Mouse (Mus musculus): ENCODE measurements around the gene Brdt.
A peak's percentile ranks its signal among the peaks of the same experiment; 100 is the strongest.

Brdt gene

GRCm38 (mm10) chr5:107330916-107331421, at the start of gene Brdt:
Brdt (plus strand) TSS chr5:107331159.
- DNase-seq (ENCODE audit: low spot score in 2 of 2) = no peak

DNA sequence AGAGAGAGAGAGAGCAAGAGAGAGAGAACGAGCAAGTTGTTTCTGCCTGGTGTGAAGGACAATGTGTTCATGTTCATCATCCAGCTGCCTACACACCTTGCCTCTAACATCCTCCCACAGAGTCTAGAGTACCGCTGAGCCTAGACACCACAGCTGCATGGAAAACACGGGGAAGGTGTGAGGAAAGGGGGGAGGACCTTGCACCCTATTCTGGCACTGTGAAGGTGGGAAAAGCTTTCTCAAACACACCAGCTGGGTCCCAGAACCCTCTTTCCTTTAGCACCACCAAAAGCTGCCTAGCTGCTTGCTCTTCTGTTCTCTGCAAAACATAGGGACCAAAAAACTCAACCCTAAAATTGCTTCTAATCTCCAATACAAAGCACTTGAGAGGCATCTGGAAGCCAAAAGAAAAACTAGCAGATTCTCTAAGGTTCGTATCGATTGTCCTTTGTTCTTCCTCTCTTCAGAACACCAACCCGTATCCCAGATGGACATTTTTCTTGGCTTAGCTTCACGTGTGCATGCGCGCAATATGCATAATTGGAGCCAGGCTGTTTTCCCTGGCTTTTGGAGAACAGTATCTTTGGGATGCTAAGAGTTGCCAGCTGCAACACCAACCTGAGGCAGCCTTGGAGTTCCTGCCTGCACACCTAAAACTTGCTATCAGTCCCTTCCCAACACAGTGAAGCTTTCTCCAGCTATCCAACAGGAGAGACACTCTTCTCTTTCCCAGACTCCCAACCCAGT, 48.2 kb upstream of the Brdt start:
- no peak for DNase-seq (ENCODE audit: low spot score in 2 of 2)

GRCm38 (mm10) chr5:107283935-107284524, 46.9 kb upstream of the Brdt start:
- no peak for DNase-seq (ENCODE audit: low spot score in 2 of 2)

DNA sequence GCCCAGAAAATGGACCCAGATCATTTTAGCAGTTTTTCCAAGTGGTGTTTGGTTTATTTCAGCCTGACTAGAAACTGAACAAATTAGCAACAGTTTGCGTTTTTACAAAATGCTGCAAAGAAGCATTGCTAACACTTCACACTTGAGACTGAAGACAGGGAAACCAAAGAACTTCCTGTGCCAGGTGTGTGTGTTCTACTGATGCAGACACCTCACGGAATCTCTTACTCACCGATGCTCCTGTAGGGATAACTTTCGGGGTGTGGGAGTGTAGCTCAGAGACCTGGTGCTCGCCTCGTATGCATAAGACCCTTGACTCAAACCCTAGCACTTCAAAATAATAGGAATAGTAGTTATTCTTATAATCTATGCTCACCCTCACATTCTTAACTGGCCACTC, 45.4 kb upstream of the Brdt start:
- no peak for DNase-seq (ENCODE audit: low spot score in 2 of 2)

- peak; percentile 47 to 86 for DNase-seq (ENCODE audit: low spot score in 2 of 2)
Observed at GRCm38 (mm10) chr5:107287254-107287907, 43.6 kb upstream of the Brdt start.

GRCm38 (mm10) chr5:107287908-107288267, 43.1 kb upstream of the Brdt start:
- no peak for DNase-seq (ENCODE audit: low spot score in 2 of 2)

GRCm38 (mm10) chr5:107288427-107289233, 42.3 kb upstream of the Brdt start:
- DNase-seq (ENCODE audit: low spot score in 2 of 2) = peak; percentile 77 to 83

DNA sequence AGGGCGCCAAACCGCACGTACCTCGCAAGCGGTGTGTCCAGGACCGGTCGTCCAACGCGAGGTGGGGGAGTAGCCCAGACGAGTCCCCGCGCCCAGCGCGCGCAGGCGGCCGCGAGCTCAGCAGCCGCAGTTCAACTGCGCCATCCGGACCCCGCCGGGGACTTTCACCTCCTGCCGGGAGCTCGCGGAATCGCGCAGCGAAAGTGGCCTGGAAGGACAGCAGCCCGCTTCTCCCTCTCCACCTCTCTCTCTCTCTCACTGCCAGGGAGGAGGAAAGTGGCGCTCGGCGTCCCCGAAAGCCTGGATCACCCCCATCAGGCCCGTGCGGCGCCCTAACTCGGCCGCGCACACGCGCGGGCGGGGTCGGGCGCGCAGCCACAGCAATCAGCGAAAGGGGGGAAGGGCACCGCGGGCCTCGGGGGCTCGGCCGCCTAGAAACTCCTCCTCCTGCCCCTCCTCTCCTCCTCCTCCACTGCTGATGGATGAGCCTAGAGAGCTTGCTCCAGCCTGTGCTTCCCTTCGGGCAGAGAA, 41.7 kb upstream of the Brdt start, which contains the start of gene Tgfbr3:
Gene Tgfbr3, minus strand, starts transcription at position 396 of the 531 bp plus-strand sequence.
- DNase-seq (ENCODE audit: low spot score in 2 of 2) = peak; percentile 71 to 80

- no peak for DNase-seq (ENCODE audit: low spot score in 2 of 2)
Observed at GRCm38 (mm10) chr5:107289986-107290385, 41.0 kb upstream of the Brdt start.

DNA sequence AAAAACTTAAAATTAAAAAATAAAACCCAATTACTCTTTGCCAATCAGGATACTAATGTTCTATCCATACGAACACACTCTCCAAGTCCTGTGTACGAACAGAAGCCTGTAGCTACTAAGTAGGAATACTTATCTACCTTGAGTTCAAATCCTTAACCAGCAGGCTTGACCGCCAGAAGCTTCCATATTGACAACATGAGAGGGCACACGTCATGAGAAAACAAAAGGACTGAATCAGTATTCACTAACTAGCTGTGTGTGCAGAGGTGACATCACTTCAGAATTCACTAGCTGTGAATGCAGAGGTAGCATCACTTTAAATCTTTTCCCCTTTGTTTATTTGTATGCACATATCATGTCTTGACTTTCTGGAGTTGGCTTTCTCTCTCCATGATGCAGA, 36.9 kb upstream of the Brdt start:
- DNase-seq (ENCODE audit: low spot score in 2 of 2) = no peak

DNA sequence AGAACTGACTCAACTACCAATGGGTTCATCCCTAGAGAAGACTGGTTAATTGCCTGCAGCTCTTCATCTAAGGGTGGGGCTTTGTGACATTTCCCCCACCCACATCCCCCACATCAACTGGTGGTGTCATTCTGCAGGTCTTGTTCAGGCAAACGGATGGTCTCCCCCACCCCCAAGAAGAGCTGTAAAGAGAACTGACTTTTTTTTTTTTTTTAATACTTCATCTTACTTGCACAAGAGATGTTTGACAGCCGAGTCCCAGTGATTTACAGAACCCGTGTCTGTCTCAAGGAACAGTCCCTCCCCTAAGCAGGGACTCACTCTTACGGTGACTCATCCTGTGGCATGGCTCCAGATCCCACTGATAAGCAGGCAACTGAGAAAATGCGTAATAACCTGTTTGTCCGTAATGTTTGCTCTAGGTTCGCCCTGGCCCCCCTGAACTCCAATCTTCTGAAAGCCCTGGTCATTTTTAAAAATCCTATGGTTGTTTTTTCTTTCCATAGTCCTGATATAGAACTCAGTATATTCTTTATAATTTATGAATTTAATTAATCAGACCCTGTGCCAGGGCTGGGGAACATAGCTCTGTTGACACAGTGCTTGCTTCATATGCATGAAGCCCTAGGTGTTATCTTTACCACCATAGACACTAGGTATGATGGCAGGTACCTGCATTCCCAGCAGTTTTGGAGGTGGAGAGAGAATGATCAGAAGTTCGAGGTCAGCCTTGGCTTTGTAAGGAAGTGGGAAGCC, 35.7 kb upstream of the Brdt start:
- DNase-seq (ENCODE audit: low spot score in 2 of 2) = no peak

DNA sequence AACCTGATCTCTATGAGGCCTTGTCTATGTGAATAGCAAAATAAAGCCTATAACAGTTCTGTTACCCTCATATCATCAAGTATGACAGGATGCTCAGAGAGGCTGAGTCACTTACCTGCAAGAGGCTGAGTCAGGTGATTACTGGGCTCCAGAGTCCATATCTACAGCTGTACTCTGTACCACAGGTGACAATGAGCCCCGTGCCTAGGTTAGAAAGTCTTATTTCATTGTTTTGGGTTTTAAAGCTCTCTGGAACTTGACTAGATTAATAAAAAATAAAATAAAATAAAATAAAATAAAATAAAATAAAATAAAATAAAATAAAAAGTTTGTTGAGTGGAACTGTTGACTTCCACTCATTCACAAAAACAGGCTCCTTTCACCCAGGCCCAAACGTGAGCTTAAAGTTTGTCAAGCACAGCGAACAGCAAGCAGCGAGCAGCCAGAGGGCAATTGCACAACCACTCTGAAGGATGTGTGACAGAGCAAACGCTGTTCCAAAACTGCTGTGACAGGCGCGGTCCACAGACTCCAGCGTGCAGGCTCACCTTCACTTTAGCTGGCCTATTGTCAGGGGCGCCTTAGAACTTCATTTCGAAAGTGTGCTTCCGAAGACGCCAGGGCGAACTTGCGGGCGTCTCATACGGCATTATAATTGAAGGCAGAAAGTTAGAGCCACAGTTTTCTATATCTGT, 35.0 kb upstream of the Brdt start:
- no peak for DNase-seq (ENCODE audit: low spot score in 2 of 2)

DNA sequence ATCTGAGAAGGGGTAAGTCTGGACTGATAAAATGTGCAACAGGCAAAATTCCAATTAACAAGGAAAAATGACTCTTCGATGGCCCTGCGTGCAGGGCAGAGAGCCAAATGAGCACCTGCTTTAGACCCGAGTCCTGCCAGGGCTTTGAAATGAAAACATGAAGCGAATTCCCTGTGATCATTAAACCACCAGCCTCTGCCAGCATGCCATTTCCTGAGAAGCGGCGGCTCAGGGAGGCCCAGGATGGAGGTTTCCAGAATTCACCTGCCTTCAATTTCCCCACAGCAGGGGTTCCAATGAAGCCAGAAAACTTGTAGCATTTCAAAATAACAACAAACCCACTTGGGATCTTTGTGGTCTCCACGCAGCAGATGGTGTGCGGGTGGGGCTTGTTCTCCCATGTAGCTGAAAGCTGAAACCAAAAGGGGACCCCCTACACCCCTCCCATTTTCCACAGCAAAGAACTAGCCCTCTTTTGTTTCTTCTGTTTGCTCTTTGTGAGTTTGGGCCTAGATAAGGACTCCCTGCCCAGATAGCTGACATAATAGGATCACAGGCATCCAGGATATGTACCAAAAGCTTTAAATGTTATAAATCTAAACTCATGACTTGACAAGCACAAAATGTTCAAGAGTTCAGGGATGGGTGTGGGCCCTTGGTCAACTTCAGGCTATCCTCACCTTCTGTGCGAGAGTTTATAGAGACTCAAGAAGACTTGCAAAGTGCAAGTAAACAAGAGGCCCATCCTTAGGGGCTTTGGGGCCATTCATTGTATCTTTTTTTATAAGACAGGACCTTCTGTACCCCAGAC, 34.2 kb upstream of the Brdt start:
- no peak for DNase-seq (ENCODE audit: low spot score in 2 of 2)

DNA sequence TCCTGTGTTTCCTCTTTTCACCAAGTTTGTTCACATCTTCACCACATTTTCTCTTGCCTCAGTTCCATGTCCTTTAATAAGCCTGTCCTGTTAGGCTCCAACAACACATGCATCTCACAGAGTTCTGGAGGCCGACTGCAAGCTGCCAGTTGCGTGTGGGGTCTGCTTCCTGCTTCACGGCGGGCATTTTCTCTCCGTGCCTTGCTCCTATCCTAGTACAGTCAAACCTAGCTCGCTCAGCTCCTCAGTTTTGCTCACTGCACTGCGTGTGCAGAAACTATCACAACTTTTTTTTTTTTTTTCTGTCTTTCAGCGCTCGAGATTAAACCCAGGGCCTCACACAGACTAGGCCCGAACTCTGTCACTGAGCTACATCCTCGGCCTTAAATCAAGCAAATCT, 32.1 kb upstream of the Brdt start:
- no peak for DNase-seq (ENCODE audit: low spot score in 2 of 2)

DNA sequence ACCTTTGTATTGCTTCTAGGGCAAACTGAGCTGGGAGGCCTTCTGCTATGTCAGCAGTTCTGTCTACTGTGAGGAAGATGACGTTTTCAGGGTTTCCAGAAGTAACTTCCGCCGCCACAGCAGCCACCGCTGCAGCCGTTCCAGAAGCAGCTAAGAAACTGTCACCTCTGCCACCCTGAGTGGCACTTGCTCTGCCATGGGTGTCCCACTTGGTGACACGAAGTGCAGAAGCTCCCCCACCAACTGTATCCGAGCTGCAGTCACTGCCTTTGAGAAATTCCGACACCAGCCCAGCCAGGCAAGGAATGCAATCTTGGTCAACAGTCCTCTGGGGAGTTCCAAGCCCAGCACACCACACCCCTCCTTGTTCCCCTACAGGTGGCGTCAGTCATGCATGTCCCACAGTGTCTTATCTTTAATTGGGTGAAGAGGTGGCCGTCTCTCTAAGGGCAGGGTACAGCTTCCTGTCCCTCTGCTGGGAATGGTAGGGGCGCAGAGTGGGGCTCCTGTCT, 27.6 kb upstream of the Brdt start:
- DNase-seq (ENCODE audit: low spot score in 2 of 2) = peak; percentile 35 to 53

GRCm38 (mm10) chr5:107304117-107304825, 26.7 kb upstream of the Brdt start:
- no peak for DNase-seq (ENCODE audit: low spot score in 2 of 2)

GRCm38 (mm10) chr5:107307432-107307831, 23.5 kb upstream of the Brdt start:
- no peak for DNase-seq (ENCODE audit: low spot score in 2 of 2)

DNA sequence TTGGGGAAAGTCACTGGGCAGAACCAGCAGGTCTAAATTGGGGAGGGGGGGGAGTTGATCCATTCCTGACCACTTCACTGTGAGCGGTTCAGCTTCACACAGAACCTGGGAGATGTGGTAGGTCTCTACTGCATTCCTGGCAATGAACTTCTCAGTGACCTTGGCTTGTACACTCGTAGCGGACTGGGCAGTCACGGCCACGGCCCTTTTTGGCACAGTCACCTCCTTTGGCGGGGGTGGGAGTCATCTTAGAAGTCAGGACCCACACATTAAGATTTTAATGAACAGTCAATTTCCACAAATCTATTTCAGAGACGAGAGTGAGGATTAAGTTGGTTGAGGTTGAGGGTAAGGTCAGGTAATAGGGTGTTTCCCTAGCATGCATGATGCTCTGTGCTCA, 13.8 kb upstream of the Brdt start:
- DNase-seq (ENCODE audit: low spot score in 2 of 2) = no peak

- DNase-seq (ENCODE audit: low spot score in 2 of 2) = peak in 1 of 2 experiments; percentile 37
Observed at GRCm38 (mm10) chr5:107320703-107321102, 10.3 kb upstream of the Brdt start.

Measured in thymus, postnatal 10 days (tissue).